Mouse (Mus musculus) MEL (cell line): ENCODE data around the gene Rsf1. TPM values are rescaled to one million over a fixed set of nuclear protein-coding genes. Genes with fewer than 3 reads are reported as not detected.
A peak's percentile ranks its signal among the peaks of the same experiment; 100 is the strongest.

Experiments
- DNase-seq: peaks from one replicate; pipeline ENCODE4 v3.0.0; 2011; ENCODE audit warnings: low read depth, low spot score
- H3K27ac ChIP-seq: 2 replicates; pipeline ENCODE4 v1.5.1; 2012; ENCODE audit warnings: low read depth, mild to moderate bottlenecking, control low read depth, low read length, moderate library complexity; ENCODE audit not compliant: control insufficient read depth
- H3K27me3 ChIP-seq, 2 experiments: fragments of 150-350 bp in 1 of 2; sonication (generic) in 1 of 2; 2 replicates each; pipeline ENCODE4 v1.6.1; 2012; ENCODE audit warnings: low read length in 2 of 2, mild to moderate bottlenecking in 2 of 2, improper control_type of control experiment in 1 of 2, moderate library complexity in 1 of 2; ENCODE audit not compliant: insufficient read depth in 2 of 2, control insufficient read depth in 1 of 2
- H3K36me3 ChIP-seq, 2 experiments: 2 replicates each; pipeline ENCODE4 v1.6.1; 2012 to 2014; ENCODE audit warnings: low read length in 2 of 2, improper control_type of control experiment in 1 of 2, inconsistent platforms in 1 of 2, mild to moderate bottlenecking in 1 of 2; ENCODE audit not compliant: insufficient read depth in 2 of 2, control insufficient read depth in 1 of 2
- H3K4me1 ChIP-seq, 2 experiments: fragments of 150-350 bp in 1 of 2; sonication (generic) in 1 of 2; 2 replicates each; pipeline ENCODE4 v1.6.1; 2012; ENCODE audit warnings: low read length in 2 of 2, improper control_type of control experiment in 1 of 2, mild to moderate bottlenecking in 1 of 2; ENCODE audit not compliant: insufficient read depth in 2 of 2, control insufficient read depth in 1 of 2
- H3K4me3 ChIP-seq, 2 experiments: fragments of 150-350 bp in 1 of 2; sonication (generic) in 1 of 2; 2 replicates each; pipeline ENCODE4 v1.5.1; 2012; ENCODE audit warnings: low read depth in 2 of 2, low read length in 2 of 2, mild to moderate bottlenecking in 2 of 2, moderate library complexity in 2 of 2, control low read depth in 1 of 2, improper control_type of control experiment in 1 of 2; ENCODE audit not compliant: control insufficient read depth in 1 of 2, insufficient read depth in 1 of 2
- H3K79me2 ChIP-seq: 2 replicates; pipeline ENCODE4 v1.6.1; 2012; ENCODE audit warnings: mild to moderate bottlenecking, low read length, moderate library complexity; ENCODE audit not compliant: control insufficient read depth, poor library complexity, insufficient read depth
- H3K9ac ChIP-seq: 2 replicates; pipeline ENCODE4 v1.6.1; 2012; ENCODE audit warnings: low read depth, mild to moderate bottlenecking, control low read depth, low read length, moderate library complexity; ENCODE audit not compliant: control insufficient read depth, poor library complexity, severe bottlenecking
- H3K9me3 ChIP-seq: fragments of 150-350 bp; sonication (generic); replicated peaks from 2 replicates; pipeline ENCODE4 v1.6.1; 2012; ENCODE audit warnings: mild to moderate bottlenecking, low read length, improper control_type of control experiment, moderate library complexity; ENCODE audit not compliant: insufficient read depth
- ELF1 ChIP-seq: IDR thresholded peaks from 2 replicates; pipeline ENCODE4 v1.6.1; 2014; ENCODE audit warnings: low read depth, mild to moderate bottlenecking, inconsistent platforms, low read length, improper control_type of control experiment, moderate library complexity
- GATA1 ChIP-seq: IDR thresholded peaks from 2 replicates; pipeline ENCODE4 v1.6.1; 2011; ENCODE audit warnings: low read depth, low read length, improper control_type of control experiment
- HCFC1 ChIP-seq: IDR thresholded peaks from 2 replicates; pipeline ENCODE4 v1.6.1; 2012; ENCODE audit warnings: low read depth, mild to moderate bottlenecking, inconsistent platforms, low read length, improper control_type of control experiment, moderate library complexity
- MAFK ChIP-seq: IDR thresholded peaks from 2 replicates; pipeline ENCODE4 v1.6.1; 2011; ENCODE audit warnings: low read depth, mild to moderate bottlenecking, low read length, improper control_type of control experiment, borderline replicate concordance
- POLR2A ChIP-seq, 2 experiments: IDR thresholded peaks; 2 replicates each; pipeline ENCODE4 v1.6.1; 2011 to 2012; ENCODE audit warnings: low read length in 2 of 2, mild to moderate bottlenecking in 2 of 2, control low read depth in 1 of 2, improper control_type of control experiment in 1 of 2, low read depth in 1 of 2, moderate library complexity in 1 of 2; ENCODE audit not compliant: control insufficient read depth in 1 of 2, insufficient read depth in 1 of 2, poor library complexity in 1 of 2
- POLR2AphosphoS2 ChIP-seq: IDR thresholded peaks from 2 replicates; pipeline ENCODE4 v1.6.1; 2011; ENCODE audit warnings: low read length, improper control_type of control experiment
- POLR2AphosphoS5 ChIP-seq: IDR thresholded peaks from 2 replicates; pipeline ENCODE4 v1.6.1; 2012; ENCODE audit warnings: low read depth, borderline replicate concordance, mild to moderate bottlenecking, inconsistent platforms, low read length, moderate library complexity, mixed read lengths
- SIN3A ChIP-seq: IDR thresholded peaks from 2 replicates; pipeline ENCODE4 v1.6.1; 2012; ENCODE audit warnings: low read length, improper control_type of control experiment, inconsistent platforms
- TAL1 ChIP-seq: IDR thresholded peaks from 2 replicates; pipeline ENCODE4 v1.6.1; 2012; ENCODE audit warnings: mild to moderate bottlenecking, inconsistent platforms, low read length, moderate library complexity, mixed read lengths
- TBP ChIP-seq: IDR thresholded peaks from 2 replicates; pipeline ENCODE4 v1.8.0; 2011; ENCODE audit warnings: low read depth, low read length, improper control_type of control experiment
- TCF12 ChIP-seq: IDR thresholded peaks from 2 replicates; pipeline ENCODE4 v1.6.1; 2014; ENCODE audit warnings: low read depth, mild to moderate bottlenecking, inconsistent platforms, low read length, improper control_type of control experiment, moderate library complexity
- USF1 ChIP-seq: IDR thresholded peaks from 2 replicates; pipeline ENCODE4 v1.6.1; 2014; ENCODE audit warnings: low read depth, mild to moderate bottlenecking, inconsistent platforms, low read length, improper control_type of control experiment, moderate library complexity
- USF2 ChIP-seq, 2 experiments: IDR thresholded peaks; 2 replicates each; pipeline ENCODE4 v1.6.1; 2011 to 2012; ENCODE audit warnings: improper control_type of control experiment in 2 of 2, low read length in 2 of 2, borderline replicate concordance in 1 of 2, inconsistent platforms in 1 of 2, low read depth in 1 of 2, mild to moderate bottlenecking in 1 of 2; ENCODE audit not compliant: insufficient read depth in 1 of 2
- ZC3H11A ChIP-seq: IDR thresholded peaks from 2 replicates; pipeline ENCODE4 v1.6.1; 2012; ENCODE audit warnings: low read depth, mild to moderate bottlenecking, inconsistent platforms, low read length, improper control_type of control experiment
- ZNF384 ChIP-seq: IDR thresholded peaks from 2 replicates; pipeline ENCODE4 v1.6.1; 2012; ENCODE audit warnings: low read depth, mild to moderate bottlenecking, inconsistent platforms, low read length, improper control_type of control experiment
- polyA plus RNA-seq, 2 experiments: library from polyadenylated mRNA; stranded (reverse) in 1 of 2; unstranded in 1 of 2; fragments of >175 nt in 1 of 2; fragments of >200 nt in 1 of 2; gene quantifications; 2 replicates each; pipeline versions ENCODE4 v1.2.1 to v1.2.4; 2012; ENCODE audit warnings: low replicate concordance in 2 of 2, low read depth in 1 of 2; ENCODE audit not compliant: insufficient read length in 2 of 2, insufficient read depth in 1 of 2, missing spikeins in 1 of 2
- total RNA-seq: library from RNA; depleted of rRNA; stranded (reverse); fragments of 300-350 nt; gene quantifications from 2 replicates; pipeline ENCODE4 v1.2.3, GENCODE M21; 2012

Rsf1 gene
- total and polyA plus RNA-seq, 3 experiments: 12.7 to 17.4 TPM; not detected in 1

DNA sequence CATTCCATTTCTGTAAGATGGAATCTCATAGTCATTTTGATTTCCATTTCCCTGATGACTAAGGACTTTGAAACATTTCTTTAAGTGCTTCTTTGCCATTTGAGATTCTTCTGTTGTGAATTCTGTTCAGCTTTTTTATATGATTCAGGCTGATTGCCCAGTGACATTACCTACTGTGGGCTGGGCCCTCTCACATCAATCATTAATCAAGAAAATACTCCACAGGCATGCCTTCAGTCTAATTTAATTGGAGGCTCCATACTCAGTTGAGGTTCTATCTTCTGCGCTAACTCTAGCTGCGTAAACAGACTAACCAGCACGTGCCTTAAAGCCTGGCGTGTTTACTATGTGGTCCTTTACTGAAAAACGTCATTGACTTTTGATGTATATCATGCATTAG is 41.7 kb downstream of the Rsf1 start:
- H3K9me3 ChIP-seq: no peaks in the 10 kb centered on the region
- no peak overlapping the region for H3K27ac ChIP-seq
- TF ChIP-seq SIN3A: no peak
- no peak for TF ChIP-seq POLR2AphosphoS2
- no peak for TF ChIP-seq GATA1
- no peak for TF ChIP-seq ZC3H11A
- TF ChIP-seq TCF12: no peak
- no peak for TF ChIP-seq ELF1
- no peak overlapping the region for H3K4me3 ChIP-seq
- H3K27me3 ChIP-seq: no peaks in the 10 kb centered on the region
- no peak for DNase-seq
- peaks cover 0 to 10% of the 10 kb centered on the region in 2 experiments; a peak in 2 of 4 replicates for H3K4me1 ChIP-seq
- H3K36me3 ChIP-seq: peaks cover 2 to 9% of the 10 kb centered on the region in 2 experiments
- H3K79me2 ChIP-seq: peaks cover 4% of the 10 kb centered on the region; the same call in 1 of the 2 replicates
- no peak overlapping the region for H3K9ac ChIP-seq

- TF ChIP-seq ZC3H11A (no peak), USF1 (no peak), ZNF384 (no peak), POLR2AphosphoS2 (no peak), POLR2A (IDR thresholded peaks at IDR 0.05; ENCODE audit: control insufficient read depth in 1 of 2, insufficient read depth in 1 of 2, low read depth in 1 of 2, low read length in 2 of 2, poor library complexity in 1 of 2) (no peak), TAL1 (no peak), TBP (no peak), USF2 (IDR thresholded peaks at IDR 0.05; ENCODE audit: borderline replicate concordance in 1 of 2, insufficient read depth in 1 of 2, low read depth in 1 of 2, low read length in 2 of 2) (no peak), POLR2AphosphoS5 (no peak)
- peaks cover 2 to 14% of the 10 kb centered on the region in 2 experiments for H3K36me3 ChIP-seq
- H3K4me1 ChIP-seq: peaks cover 0 to 13% of the 10 kb centered on the region in 2 experiments; a peak in 3 of 4 replicates
- no peak for DNase-seq
- no peaks in the 10 kb centered on the region for H3K27me3 ChIP-seq
- H3K9me3 ChIP-seq: no peaks in the 10 kb centered on the region
- no peak overlapping the region for H3K27ac ChIP-seq
- peaks cover 4% of the 10 kb centered on the region; the same call in 1 of the 2 replicates for H3K79me2 ChIP-seq
- no peak overlapping the region for H3K9ac ChIP-seq
- no peak overlapping the region for H3K4me3 ChIP-seq
Measured at GRCm38 (mm10) chr7:97622676-97623075, 43.0 kb downstream of the Rsf1 start.

DNA sequence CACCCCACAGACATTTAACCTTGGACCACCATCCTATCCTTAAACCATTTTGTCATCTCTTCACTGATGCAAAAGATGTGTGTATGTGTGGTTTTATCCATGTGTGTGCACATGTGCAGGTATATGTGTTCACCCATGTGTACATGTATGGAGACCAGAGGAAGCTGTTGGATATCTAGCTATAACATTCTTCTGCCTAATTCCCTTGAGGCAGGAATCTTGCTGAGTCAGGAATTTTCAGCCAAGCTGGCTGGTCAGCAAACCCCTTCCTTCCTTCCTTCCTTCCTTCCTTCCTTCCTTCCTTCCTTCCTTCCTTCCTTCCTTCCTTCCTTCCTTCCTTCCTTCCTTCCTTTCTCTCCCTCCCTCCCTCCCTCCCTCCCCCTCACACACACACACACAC is 43.7 kb downstream of the Rsf1 start:
- Histone ChIP-seq H3K9ac (no peak overlapping the region), H3K9me3 (no peaks in the 10 kb centered on the region), H3K4me3 (no peak overlapping the region), H3K27ac (no peak overlapping the region), H3K4me1 (peaks cover 0 to 13% of the 10 kb centered on the region in 2 experiments; a peak in 3 of 4 replicates), H3K27me3 (no peaks in the 10 kb centered on the region), H3K79me2 (peaks cover 4% of the 10 kb centered on the region; the same call in 1 of the 2 replicates), H3K36me3 (peaks cover 0 to 14% of the 10 kb centered on the region in 2 experiments)
- no peak for DNase-seq
- TF ChIP-seq HCFC1 (no peak), MAFK (peak; percentile 69; the same call in 1 of the 2 replicates)
